Mouse (Mus musculus): ENCODE data around the gene Fam193a.

Gene Fam193a

DNA sequence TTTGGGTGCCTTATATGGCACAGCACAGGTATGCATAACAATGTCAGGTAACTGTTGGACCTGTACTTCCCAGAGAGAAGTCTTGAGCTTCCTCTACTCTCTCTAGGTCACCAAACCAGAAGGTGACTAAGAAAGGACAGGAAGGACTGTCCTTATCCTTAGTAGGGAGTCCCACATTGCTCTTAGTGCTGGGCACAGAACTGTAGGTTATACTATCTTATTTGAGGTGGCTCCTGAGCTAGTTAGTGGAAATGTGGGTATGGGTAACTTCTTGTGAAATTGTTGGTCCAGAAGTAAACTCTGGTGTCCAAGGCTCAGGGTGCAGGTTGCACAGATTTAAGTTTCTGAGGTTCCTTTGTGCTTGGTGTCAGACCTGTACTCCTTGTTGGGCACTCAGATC, 2.4 kb downstream of the Fam193a start:
- in situ Hi-C loops (cut with MboI; ENCODE audit: low pct_unique_long_range_greater_than_20kb in 1 of 2, low sequenced_read_pairs in 2 of 2, unreplicated experiment in 1 of 2), result no loop called here

DNA sequence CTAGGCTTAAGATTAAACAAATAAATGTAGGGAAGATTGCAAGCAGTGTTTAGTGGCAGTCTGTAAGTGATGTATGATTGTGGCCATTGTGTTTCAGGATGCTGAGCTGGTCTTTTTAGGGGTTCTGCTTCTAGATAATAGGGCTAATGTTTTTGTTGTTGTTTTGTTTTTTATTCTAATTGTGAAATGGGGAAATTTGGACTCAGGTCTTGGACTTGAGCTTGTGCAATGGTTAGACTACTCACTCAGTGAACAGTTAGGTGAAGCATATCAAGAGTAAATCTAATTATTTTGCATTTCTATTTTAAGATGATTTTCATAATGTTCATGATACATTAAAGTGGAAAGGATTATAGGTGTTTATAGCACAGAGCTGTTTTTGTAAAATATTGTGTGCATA, 2.8 kb downstream of the Fam193a start:
- in situ Hi-C loops (cut with MboI; ENCODE audit: low pct_unique_long_range_greater_than_20kb in 1 of 2, low sequenced_read_pairs in 2 of 2, unreplicated experiment in 1 of 2), result no loop called here

DNA sequence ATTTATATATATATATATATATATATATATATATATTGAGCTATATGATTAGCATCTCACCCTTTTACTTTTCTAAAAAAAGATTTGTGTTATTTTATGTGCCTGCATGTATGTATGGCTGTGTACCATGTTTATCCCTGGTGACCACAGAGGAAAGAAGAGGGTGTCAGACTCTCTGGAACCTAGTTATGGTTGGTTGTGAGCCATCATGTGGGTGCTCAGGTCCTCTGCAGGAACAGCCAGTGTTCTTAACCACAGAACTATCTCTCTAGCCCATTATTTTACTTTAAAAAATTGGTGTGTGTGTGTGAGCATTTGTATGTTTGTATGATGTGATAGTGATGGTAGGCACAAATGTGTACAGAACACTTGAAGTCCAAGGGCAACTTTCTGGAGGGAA, 9.1 kb downstream of the Fam193a start:
- in situ Hi-C loops (cut with MboI; ENCODE audit: low pct_unique_long_range_greater_than_20kb in 1 of 2, low sequenced_read_pairs in 2 of 2, unreplicated experiment in 1 of 2), result no loop called here

DNA sequence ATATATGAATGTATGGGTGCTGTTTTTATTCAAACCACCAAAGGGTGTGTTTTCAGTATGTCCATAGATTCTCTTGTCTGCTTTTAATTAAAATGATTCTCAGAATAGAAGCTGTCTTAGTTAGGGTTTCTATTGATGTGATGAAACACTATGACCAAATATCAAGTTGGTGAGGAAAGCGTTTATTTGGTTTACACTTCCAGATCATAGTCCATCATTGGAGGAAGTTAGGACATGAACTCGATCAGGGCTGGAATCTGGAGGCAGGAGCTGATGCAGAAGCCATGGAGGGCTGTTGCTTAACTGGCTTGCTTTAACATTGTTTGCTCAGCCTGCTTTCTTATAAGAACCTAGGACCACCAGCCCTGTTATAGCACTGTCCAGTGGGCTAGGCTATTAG, 12.0 kb downstream of the Fam193a start:
- in situ Hi-C loops (cut with MboI; ENCODE audit: low pct_unique_long_range_greater_than_20kb in 1 of 2, low sequenced_read_pairs in 2 of 2, unreplicated experiment in 1 of 2), result no loop called here

DNA sequence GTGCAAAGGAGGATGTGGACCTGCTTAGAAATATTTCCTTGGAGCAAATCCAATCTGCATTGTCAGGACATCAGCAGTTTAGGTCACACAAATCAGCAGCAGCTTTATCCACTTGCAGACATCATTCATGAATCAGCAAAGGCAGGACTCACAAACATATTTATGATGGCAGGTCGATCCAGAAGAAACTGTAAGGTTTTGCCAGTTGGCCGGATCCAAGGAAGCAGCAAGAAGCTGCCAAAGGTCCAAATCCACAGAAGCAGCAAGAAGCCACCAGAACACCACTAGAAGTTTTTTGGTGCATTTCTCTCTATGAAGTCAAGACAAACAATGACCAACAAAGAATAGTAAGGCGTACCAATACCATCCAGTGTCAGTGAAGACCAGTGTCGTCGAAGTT, 15.9 kb downstream of the Fam193a start:
- in situ Hi-C loops (cut with MboI; ENCODE audit: low pct_unique_long_range_greater_than_20kb in 1 of 2, low sequenced_read_pairs in 2 of 2, unreplicated experiment in 1 of 2), result no loop called here

DNA sequence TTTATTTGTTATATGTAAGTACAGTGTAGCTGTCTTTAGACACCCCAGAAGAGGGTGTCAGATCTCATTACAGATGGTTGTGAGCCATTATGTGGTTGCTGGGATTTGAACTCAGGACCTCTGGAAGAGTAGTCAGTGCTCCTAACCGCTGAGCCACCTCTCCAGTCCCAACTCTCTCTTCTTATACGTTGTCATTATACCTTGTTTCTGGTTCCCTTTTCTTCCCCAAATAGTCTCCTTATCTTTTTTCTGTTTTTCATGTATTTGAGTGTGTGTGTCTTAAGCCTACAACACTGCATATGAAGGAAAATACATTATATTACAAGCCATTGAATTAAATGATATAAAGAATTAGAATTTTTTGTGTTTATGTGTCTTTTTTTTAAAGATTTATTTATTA, 17.0 kb downstream of the Fam193a start:
- in situ Hi-C loops (cut with MboI; ENCODE audit: low pct_unique_long_range_greater_than_20kb in 1 of 2, low sequenced_read_pairs in 2 of 2, unreplicated experiment in 1 of 2), result no loop called here

DNA sequence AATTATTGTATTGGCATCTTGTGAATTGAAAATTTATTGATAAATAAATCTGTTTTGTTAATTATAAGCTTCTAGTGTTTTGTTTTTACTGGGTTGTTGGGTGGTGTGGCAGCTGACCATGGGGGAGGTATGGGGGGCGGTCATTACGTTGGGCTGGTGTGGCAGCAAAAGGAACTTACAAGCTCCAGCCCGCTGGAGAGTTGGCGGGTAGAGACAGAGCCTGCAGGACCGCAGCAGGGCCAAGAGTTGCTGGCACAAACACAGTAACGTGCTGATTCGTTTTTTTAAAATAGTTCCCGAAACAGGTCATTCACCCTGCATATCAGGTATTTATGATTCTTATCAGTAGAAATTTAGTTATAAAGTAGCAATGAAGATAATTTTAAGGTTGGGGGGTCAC, 23.5 kb downstream of the Fam193a start:
- in situ Hi-C loops (cut with MboI; ENCODE audit: low pct_unique_long_range_greater_than_20kb in 1 of 2, low sequenced_read_pairs in 2 of 2, unreplicated experiment in 1 of 2), result no loop called here

DNA sequence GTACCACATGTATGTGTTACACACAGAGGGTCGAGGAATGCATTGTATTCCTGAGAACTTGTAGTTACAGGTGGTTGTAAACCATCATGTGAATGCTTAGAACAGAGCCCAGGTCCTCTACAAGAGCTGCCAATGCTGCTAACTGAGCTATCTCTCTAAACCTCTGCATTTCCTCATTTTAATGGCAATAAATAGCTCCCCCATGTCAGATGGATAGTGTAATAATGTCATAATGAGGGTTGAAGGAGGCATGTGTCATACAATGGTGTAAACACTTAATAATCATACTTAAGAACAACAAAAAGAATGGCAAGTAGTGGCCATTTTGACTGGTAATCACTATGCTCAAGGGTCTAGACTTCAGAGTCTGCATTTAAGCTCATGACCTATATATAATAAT, 25.6 kb downstream of the Fam193a start:
- in situ Hi-C loops (cut with MboI; ENCODE audit: low pct_unique_long_range_greater_than_20kb in 1 of 2, low sequenced_read_pairs in 2 of 2, unreplicated experiment in 1 of 2), result no loop called here

DNA sequence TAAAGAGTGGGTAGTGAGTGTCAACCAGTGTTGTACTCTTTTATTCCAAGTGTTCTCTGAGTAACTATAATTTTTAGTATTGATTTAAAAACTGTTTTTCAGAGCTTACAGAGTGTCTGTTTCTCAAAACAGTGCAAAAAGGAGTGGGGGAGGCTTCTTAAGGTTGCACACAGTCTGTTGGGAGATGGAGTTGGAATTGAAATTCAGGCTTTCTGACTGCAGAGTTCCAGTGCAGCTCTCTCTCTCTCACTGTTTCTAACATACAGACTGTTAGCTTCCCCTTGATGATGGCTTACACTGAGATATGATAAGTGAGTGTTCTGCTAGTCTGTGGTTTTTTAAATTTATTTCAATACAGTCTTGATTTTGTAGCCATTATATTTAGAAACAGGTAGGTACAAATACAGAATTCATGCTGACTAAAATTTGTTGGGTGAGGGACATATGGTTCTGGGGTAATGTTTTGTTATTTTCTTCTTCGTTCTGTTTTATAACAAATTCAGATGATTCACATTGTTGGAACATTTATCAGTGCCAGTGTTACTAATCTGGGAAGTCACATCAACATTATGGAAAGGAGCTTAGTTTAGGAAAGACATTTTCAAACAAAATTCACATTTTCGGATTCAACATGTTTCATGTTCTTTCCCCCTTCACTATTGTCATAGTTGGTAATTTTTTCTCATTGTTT, 26.3 kb downstream of the Fam193a start:
- in situ Hi-C loops (cut with MboI; ENCODE audit: low pct_unique_long_range_greater_than_20kb in 1 of 2, low sequenced_read_pairs in 2 of 2, unreplicated experiment in 1 of 2), result no loop called here

DNA sequence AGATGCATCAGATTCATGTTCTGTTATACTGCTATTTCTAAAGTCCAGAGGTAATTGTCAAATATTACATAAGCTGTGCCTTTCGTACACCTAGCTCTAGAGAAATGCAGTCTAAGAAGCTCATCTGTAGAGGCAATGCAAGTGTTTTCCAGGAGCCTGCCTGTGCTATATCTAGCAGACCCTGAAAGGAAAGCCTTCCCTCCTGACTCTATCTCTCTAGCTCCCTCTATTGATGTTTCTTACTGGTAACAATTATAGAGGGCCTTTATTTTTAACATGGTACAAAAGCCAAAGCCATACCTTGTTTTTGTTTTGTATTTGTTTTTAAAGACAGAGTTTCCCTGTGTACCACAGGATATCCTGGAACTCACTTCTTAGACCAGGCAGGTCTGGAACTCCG, 28.1 kb downstream of the Fam193a start:
- in situ Hi-C loops (cut with MboI; ENCODE audit: low pct_unique_long_range_greater_than_20kb in 1 of 2, low sequenced_read_pairs in 2 of 2, unreplicated experiment in 1 of 2), result no loop called here

DNA sequence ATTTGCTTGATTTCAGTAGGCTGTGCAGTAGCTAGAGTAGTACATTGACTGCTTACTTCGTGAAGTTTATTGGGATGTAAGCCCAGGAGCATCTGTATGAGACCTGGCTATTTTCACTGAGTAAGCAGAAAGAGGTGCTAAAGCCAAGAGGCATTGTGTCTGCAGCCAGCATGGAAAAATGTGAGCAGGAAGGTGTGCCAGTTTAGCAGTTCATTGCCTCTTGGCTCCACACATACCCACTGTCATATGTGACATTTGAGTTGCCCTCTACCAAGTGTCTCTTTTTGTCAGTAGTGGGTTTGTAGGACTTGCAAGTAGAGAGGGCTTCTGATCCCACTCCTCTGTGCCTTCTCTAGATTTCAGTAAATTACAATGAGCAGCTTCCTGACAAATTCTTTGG, 28.6 kb downstream of the Fam193a start:
- in situ Hi-C loops (cut with MboI; ENCODE audit: low pct_unique_long_range_greater_than_20kb in 1 of 2, low sequenced_read_pairs in 2 of 2, unreplicated experiment in 1 of 2), result no loop called here

DNA sequence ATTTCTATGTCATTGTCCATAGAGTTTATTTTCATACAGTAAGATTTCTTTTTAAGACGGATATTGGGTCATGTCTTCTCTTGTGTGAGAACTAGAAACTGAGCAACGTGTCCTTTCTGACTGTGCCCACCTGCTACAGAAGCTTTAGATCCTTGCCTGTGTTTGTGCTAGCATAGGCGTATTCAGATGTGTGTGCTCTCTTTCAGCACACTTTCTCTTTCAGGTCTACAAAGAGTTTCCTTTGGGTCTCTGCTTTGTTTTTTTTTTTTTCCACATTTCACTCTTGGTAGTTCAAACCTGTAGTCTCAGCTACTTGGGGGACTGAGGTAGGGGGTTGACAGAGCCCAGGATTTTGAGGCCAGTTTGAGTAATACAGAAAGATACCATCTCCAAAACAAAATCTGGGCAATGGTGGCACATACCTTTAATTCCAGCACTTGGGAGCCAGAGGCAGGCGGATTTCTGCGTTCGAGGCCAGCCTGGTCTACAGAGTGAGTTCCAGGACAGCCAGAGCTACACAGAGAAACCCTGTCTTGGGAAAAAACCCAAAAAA, 37.7 kb downstream of the Fam193a start:
- in situ Hi-C loops (cut with MboI; ENCODE audit: low pct_unique_long_range_greater_than_20kb in 1 of 2, low sequenced_read_pairs in 2 of 2, unreplicated experiment in 1 of 2), result no loop called here

DNA sequence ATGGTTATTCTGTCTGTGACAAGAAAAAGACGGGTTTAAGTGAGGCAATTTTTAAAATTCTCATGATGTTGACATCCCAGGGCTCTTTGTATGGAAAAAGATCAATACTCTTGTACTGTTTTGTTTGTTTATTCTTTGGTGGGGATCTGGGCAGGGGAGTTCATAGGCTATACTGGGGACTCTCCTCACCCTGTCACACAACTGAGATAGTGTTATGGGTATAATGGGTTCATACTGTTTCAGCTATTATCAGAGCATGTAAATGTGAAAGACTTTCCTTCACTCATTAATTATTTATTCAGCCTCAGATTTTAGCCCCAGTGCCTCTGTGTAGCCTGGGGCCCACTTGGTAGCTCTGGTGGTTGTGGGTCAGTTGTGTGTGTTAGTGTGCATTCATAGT, 39.3 kb downstream of the Fam193a start:
- in situ Hi-C loops (cut with MboI; ENCODE audit: low pct_unique_long_range_greater_than_20kb in 1 of 2, low sequenced_read_pairs in 2 of 2, unreplicated experiment in 1 of 2), result no loop called here

DNA sequence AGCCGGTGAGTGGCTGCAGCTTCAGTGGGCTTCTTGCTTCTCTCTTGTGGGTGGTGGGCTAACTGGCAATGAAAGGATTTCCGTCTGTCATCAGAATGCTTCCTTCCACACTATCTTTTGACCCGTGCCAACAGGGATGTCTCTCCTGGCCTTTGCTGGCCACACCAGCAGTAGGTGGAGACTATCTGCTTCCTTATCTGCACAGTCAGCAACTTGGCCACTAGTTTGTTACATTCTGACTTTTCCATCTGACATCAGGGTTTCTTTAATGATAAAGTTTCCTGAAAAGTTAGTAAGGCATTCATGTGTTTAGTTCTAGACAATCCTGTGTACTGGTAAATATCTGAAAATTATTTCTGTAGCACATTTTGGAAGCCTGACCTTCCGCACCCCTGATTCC, 41.1 kb downstream of the Fam193a start:
- in situ Hi-C loops (cut with MboI; ENCODE audit: low pct_unique_long_range_greater_than_20kb in 1 of 2, low sequenced_read_pairs in 2 of 2, unreplicated experiment in 1 of 2), result no loop called here

DNA sequence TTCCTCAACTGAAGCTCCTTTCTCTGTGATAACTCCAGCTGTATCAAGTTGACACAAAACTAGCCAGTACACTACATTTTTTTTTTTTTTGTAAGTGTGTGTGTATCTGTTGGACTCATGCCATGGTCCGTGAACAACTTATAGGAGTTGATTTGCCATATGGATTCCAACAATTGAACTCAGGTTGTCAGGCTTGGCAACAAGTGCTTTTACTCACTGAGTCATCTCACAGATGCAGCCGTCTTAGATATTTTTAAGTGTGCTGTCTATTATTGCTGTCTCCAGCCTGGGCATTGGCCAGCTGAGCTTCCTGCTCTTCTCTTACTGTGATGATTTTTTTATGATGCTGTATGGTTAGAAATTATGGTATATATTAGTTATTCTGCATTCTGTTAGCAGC, 44.2 kb downstream of the Fam193a start:
- in situ Hi-C loops (cut with MboI; ENCODE audit: low pct_unique_long_range_greater_than_20kb in 1 of 2, low sequenced_read_pairs in 2 of 2, unreplicated experiment in 1 of 2), result no loop called here

DNA sequence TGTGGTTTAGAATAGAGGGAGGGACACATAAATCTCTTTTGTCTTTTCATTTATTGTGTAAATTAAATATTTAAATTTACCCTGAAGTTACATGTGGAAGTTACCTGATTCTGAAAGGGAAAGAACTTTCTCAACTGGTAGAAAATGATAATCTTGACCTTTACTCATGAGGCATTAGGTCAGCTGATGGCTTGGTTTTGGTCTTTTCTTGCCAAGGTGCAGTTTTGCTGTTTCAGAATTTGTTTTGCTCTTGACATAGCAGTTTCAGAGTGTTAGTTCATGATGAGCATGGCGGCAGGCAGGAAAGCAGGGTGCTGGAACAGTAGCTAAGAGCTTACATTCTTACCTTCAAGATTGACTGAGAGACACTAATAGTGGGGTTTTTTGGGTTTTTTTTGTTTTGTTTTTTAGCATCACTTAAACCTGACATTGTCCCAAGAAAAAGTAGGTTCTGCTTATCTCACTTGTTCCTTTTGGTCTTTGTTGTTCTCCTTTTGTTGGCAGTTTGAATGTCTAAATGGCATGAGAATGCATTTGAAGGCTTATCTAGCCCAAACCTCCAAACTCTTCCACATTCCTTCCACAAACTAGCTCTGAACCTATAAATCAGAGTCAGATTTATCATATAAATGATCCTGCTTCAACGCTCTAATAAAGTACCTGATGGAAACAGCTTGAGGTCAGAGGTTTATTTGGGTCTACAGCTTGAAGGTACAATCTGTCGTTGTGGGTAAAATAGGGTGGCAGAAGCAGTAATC, 47.7 kb downstream of the Fam193a start:
- in situ Hi-C loops (cut with MboI; ENCODE audit: low pct_unique_long_range_greater_than_20kb in 1 of 2, low sequenced_read_pairs in 2 of 2, unreplicated experiment in 1 of 2), result no loop called here

DNA sequence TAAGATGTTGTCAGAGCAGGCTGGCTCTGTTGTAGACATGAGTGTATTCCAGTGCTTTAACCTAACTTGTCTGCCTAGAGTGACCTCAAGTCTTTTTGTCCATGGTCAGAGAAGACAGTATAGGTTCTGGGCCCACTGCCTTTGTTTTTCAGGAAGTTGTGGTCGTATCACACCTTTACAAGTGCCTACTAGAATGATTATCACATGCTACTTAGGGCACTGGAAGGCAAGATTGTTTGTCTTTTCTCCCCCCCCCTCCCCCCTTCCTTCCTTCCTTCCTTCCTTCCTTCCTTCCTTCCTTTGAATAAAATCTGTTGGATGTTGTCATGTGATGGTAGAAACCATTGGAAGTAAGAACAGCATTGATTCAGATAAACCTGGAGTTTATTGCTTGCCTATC, 49.5 kb downstream of the Fam193a start:
- in situ Hi-C loops (cut with MboI; ENCODE audit: low pct_unique_long_range_greater_than_20kb in 1 of 2, low sequenced_read_pairs in 2 of 2, unreplicated experiment in 1 of 2), result no loop called here

DNA sequence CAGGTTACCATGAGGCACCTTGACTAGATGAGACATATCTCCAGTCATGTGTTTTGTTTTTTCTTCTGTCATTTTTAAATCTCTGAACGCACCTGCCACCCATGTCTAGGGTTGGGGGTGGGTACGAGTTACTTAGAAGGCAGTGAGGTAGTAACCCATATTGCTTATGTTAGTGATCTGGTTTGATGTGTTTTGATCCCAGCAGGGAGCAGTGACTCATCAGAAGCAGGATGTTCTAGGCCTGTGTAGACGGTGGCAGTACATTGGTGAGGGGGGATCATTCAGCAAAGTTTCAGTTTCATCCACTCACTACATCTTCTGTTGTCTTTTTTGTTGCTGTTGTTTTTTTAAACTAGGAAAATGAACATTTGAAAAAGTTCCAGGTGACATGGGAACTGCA, 61.0 kb downstream of the Fam193a start:
- in situ Hi-C loops (cut with MboI; ENCODE audit: low pct_unique_long_range_greater_than_20kb in 1 of 2, low sequenced_read_pairs in 2 of 2, unreplicated experiment in 1 of 2), result no loop called here

DNA sequence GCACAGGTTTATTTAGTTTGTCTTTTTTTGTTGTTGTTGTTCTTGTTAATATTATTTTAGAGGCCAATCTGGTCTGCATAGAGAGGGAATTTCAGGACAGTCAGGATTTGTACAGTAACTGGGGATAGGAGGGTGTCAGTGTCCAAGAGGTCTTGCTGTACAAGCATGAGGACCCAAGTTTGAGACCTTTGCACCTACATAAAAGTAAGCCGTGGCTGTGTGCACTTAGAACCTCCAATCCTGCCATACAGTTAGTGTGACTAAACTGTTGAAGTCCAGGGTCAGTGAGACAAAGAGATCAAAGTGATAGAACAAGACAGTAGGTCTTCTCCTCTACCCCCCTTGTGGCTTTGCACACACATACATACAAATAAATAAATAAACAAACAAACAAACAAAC, 64.1 kb downstream of the Fam193a start:
- in situ Hi-C loops (cut with MboI; ENCODE audit: low pct_unique_long_range_greater_than_20kb in 1 of 2, low sequenced_read_pairs in 2 of 2, unreplicated experiment in 1 of 2), result no loop called here

DNA sequence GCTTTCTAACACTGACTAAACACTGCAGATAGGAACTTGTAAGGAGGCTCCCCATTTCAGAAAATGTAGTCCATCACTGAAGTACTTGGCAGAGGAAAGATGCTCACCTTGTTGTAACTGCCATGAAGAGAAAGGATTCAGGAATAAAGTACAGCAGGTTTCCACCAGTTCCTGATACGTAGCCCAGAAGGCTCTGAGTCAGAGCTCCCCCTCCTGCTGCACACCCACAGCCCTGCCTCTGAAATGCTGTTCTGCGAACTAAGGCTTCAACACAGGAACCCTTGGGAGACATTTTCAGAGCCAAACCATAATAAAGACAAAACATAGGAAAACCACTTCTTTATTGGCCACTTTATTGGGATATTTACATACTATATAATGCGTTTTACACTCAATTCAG, 64.5 kb downstream of the Fam193a start:
- in situ Hi-C loops (cut with MboI; ENCODE audit: low pct_unique_long_range_greater_than_20kb in 1 of 2, low sequenced_read_pairs in 2 of 2, unreplicated experiment in 1 of 2), result no loop called here

Data from mouse embryonic stem cell (cell line).